Mouse (Mus musculus) naive thymus-derived CD4-positive, alpha-beta T cell, adult 2 months (primary cell): ENCODE measurements around the gene Nav3.

Source experiments
- DNase-seq: peaks from one replicate; pipeline ENCODE4 v3.0.0-alpha.2; 2011; ENCODE audit warnings: low read depth

Nav3 gene

DNA sequence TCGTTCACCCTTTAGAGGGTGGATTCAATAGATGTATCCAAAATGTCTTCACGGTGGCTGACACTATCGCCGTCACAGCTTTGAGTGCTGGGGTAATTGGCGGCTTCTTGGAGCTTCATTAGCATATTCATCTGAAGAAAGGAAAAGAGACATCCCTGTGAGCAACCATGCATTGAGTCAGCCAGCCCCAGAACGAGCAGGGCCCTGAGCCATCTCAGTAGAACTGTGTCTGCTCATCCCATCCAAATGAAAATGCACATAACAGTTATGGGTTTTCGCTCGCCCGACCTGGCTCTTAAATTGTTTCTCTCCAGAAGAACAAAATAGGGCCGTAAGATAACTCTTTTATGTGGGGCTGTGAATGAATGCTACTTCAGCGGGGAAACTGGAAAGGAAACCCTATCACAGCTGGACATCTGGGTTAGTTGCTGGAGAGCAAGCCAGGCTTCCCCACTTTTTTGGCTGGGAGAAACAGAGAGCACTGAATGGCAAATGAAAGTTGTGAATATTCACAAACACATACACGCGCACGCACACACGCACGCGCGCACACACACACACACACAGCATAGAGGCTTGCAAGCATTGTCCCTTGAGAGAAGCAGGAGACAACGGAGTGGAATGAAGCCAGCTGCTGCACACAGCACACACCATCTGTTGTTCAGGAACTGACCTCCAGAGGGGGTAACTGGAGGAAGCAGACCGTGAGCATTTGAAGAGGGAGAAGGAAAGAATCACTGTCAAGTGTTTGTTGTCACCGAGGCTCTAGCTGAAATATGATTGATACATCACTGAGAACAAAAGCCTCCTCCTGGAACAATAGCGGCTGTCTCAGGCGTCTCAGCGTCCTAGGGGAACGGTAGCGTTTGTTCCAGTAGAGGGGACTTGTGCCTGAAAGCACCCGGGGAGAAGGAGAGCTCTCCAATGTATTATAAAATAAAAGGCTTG, 771.6 kb downstream of the Nav3 start:
- DNase-seq = no peak

DNA sequence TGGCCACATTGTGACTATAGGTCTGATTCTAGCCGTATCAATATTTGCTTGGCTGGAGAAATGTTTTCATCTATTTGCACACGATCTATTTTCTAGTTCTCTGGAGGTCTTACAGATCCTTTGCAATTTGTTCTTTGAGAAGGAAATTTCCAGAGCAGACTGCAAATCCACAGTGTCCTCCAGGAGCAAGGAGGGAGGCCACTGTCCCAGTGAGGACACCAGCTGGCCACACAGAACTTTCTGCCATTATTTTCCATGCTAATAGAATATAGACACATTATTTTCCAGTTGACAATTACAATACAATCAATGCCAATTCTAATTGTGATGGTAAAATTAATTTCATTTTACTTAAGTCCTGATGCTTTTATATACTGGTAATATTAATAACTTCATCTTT, 783.1 kb downstream of the Nav3 start:
- DNase-seq = no peak

DNA sequence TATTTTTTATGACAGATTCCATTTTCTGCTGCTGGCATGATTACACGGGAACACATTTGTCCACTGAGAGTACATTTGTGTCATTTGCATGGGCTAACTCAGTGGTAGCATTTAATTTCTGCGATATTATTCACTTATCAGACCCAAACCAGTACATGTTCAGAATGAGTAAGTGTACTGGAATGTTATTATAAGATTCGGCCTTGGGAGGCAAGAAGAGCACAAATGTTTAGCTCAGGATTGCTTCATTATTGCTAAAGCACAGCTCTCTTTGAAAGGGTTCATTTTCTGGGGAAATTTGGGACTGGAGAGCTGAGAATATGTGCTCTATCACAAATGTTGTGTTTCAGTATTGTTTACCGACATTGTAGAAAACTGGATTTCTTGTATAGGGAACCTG, 788.6 kb downstream of the Nav3 start:
- DNase-seq = no peak

DNA sequence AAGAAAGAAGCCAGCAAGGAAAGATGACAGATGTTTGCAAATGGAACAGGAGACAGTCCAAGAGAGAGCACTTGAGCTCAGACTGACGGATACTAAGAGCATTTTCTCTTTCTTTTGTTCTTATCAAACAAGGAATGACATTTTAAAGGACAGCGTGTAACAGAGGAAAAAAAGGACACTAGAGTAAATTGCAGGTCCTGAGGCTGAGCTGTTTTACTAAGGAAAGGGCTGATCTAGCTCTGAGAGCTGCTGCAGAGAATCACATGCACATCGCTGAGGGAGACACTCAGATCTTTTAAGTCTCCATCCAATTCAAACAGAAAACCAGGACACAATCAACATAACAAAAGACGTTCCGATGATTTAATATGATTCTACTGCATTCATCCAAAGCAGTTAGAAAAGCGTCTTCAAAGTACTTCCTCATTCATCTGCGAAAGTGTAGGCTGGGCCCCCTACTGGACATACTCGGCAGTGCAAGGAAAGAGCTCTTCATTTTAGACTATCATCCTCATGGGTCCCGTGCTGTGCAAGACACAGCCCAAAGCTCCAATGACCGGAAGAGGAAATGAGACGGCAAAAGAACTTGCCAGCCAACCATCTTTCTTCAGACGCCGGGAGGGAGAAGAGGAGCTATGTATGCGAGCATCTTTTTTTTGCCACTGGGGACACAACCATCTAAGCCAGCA, 791.2 kb downstream of the Nav3 start:
- DNase-seq = no peak

DNA sequence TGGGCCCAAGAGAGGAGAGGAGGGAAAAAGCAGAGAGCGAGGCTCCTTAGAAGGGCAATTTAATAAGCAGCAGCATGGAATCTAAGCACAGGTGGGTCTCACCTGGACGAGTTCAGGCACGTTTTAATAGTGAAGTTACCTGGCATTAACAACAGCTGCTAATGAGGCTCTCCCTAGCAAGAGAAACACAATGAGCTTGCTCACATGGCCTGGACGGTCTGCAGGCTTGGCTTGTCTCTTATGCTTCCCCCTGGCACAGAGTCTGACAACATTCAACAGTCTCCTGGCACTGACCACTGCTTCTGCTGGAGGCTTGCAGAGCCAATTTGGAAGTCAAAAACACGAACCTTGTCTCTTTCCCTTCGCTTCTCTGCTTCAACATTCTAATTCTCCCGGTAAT, 804.5 kb downstream of the Nav3 start:
- no peak for DNase-seq

DNA sequence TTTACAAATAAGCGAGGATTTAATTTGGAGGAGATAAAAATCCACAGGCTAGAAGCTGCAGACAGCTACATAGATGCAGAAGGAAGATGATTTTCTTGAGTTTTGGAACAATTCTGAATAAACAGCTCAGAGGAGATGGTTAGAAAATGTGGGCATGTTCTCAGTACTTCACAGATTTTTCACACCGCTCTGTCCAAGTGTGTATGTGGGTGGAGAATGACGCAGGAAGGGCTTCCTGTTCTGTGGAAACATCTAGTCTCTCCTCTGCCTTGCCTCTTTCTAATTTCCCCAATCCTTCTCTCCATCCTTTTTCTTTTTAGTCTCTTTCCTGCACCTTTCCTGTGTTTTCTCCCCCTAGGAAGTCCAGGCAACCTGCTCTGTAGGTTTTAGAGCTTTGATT, 812.4 kb downstream of the Nav3 start:
- DNase-seq = no peak

DNA sequence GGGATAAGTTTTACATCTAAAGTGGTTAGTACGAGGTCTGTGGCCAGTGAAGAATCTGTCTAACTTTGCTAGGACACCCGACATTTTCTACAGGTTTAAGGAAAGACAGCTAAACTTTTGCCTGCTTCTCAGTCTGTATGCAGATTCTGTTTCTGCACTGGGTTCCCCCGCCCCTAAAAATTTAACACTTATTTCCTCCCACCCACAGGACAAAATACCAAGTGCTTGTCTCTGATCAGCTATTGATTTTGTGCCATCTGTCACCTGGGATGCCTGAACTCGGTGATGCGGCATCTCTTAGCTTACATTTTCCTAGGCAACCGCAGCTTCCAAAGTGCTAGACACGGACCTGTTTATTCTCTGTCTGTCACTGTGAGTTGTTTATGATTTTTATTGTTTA, 814.2 kb downstream of the Nav3 start:
- no peak for DNase-seq

DNA sequence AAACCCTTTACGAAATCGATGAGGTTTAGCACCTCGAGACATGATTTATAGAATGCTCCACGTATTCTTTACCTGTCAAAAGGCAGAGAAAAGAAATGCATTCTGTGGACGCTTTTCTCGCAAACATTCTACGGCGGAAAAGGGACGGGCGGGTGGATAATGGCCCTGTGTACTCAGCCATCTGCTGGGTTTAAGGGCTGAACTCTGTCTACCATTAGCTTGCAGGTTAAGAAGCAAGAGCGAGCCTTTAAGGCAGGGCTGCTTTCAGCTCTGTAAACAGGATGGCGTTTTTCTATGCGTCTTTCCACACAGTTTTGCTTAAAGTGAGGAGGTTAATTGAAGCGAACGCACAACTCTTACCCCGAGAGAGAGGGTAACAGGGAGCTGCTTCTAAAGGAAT, 818.3 kb downstream of the Nav3 start:
- DNase-seq = no peak
